Mouse (Mus musculus): ENCODE results near the gene Vwa3b. TPM values are rescaled to one million over a fixed set of nuclear protein-coding genes. Genes with fewer than 3 reads are reported as not detected.

Vwa3b gene
- polyA plus RNA-seq, 1 experiment from 2014 or later: not detected

Other genes with a start within 250 kb of the Vwa3b start
- 12.4 and 13.6 TPM in 2 replicates for gene Tmem131, start 82.9 kb upstream of the Vwa3b start, polyA plus RNA-seq (2016; fragmentation: Nextera tagmentation; extraction: Ambion mirVana)
- gene Cnga3, start 187.8 kb downstream of the Vwa3b start, polyA plus RNA-seq (2016; fragmentation: Nextera tagmentation; extraction: Ambion mirVana): not detected in 2 replicates

Data from heart, embryonic 12.5 days (tissue).